Mouse (Mus musculus): Measurements from ENCODE around the gene Sycp2.
"Not testable (repeated sequence)": the region's sequence is repeated elsewhere in the genome, so short reads cannot be mapped to it uniquely, and the experiment has no call there.

The Sycp2 gene

GRCm38 (mm10) chr2:178413481-178414260 is 6.2 kb upstream of the Sycp2 start:
- DNase-seq (ENCODE audit: low read depth, low spot score), result no peak

GRCm38 (mm10) chr2:178413081-178413480 is 5.6 kb upstream of the Sycp2 start:
- no peak for DNase-seq (ENCODE audit: low read depth, low spot score)

GRCm38 (mm10) chr2:178412598-178412997 is 5.1 kb upstream of the Sycp2 start:
- DNase-seq (ENCODE audit: low read depth, low spot score), result no peak

- DNase-seq (ENCODE audit: low read depth, low spot score), result no peak
Observed at GRCm38 (mm10) chr2:178410286-178410685, 2.8 kb upstream of the Sycp2 start.

- DNase-seq (ENCODE audit: low read depth, low spot score), result no peak
Observed at GRCm38 (mm10) chr2:178409024-178409423, 1.5 kb upstream of the Sycp2 start.

- DNase-seq (ENCODE audit: low read depth, low spot score), result no peak
Observed at GRCm38 (mm10) chr2:178342597-178342996, 64.9 kb downstream of the Sycp2 start.

GRCm38 (mm10) chr2:178342105-178342504 is 65.4 kb downstream of the Sycp2 start:
- DNase-seq (ENCODE audit: low read depth, low spot score), result not testable (repeated sequence)

- no peak for DNase-seq (ENCODE audit: low read depth, low spot score)
Observed at GRCm38 (mm10) chr2:178339044-178339443, 68.4 kb downstream of the Sycp2 start.

GRCm38 (mm10) chr2:178337878-178338277 is 69.6 kb downstream of the Sycp2 start:
- DNase-seq (ENCODE audit: low read depth, low spot score), result no peak

- no peak for DNase-seq (ENCODE audit: low read depth, low spot score)
Observed at GRCm38 (mm10) chr2:178329986-178330385, 77.5 kb downstream of the Sycp2 start.

GRCm38 (mm10) chr2:178329551-178329950 is 77.9 kb downstream of the Sycp2 start:
- no peak for DNase-seq (ENCODE audit: low read depth, low spot score)

GRCm38 (mm10) chr2:178327466-178328040 is 79.9 kb downstream of the Sycp2 start:
- no peak for DNase-seq (ENCODE audit: low read depth, low spot score)

GRCm38 (mm10) chr2:178326750-178327465 is 80.6 kb downstream of the Sycp2 start:
- DNase-seq (ENCODE audit: low read depth, low spot score), result no peak

GRCm38 (mm10) chr2:178326067-178326466 is 81.4 kb downstream of the Sycp2 start:
- DNase-seq (ENCODE audit: low read depth, low spot score), result no peak

- no peak for DNase-seq (ENCODE audit: low read depth, low spot score)
Observed at GRCm38 (mm10) chr2:178324818-178325217, 82.7 kb downstream of the Sycp2 start.

- no peak for DNase-seq (ENCODE audit: low read depth, low spot score)
Observed at GRCm38 (mm10) chr2:178324410-178324809, 83.1 kb downstream of the Sycp2 start.

GRCm38 (mm10) chr2:178321271-178321670 is 86.2 kb downstream of the Sycp2 start:
- DNase-seq (ENCODE audit: low read depth, low spot score), result no peak

- DNase-seq (ENCODE audit: low read depth, low spot score), result no peak
Observed at GRCm38 (mm10) chr2:178319766-178320165, 87.7 kb downstream of the Sycp2 start.

- no peak for DNase-seq (ENCODE audit: low read depth, low spot score)
Observed at GRCm38 (mm10) chr2:178316281-178316680, 91.2 kb downstream of the Sycp2 start.

GRCm38 (mm10) chr2:178313539-178313938 is 93.9 kb downstream of the Sycp2 start:
- DNase-seq (ENCODE audit: low read depth, low spot score), result no peak

- no peak for DNase-seq (ENCODE audit: low read depth, low spot score)
Observed at GRCm38 (mm10) chr2:178304669-178305068, 102.8 kb downstream of the Sycp2 start.

- DNase-seq (ENCODE audit: low read depth, low spot score), result no peak
Observed at GRCm38 (mm10) chr2:178304188-178304529, 103.3 kb downstream of the Sycp2 start.
